Mouse (Mus musculus): ENCODE data around the gene Hnf4a.

DNA sequence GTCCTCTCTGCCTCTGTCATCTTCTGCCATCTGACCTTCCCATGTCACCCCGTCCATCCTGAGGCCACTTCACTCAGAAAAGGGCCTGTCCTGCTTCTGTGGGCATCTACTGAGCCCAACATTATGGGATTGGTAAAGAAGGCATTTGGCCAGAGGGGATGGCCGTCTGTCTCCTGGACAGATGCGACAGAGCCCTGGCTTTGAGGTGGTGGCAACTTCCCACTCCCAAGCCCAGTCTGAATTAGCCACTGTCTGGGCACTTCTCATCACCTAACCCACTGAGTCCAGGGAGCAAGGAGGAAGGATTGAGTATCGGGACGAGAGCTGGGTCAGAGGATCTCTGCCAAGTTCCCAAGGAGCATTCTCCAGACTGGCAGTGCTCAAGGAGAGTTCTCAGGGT lies 14.6 kb upstream of the Hnf4a start, which contains the start of gene R3hdml:
- TF ChIP-seq CTCF (conservative IDR thresholded peaks at IDR 0.05; ENCODE audit: low read length) (no peak), POU5F1 (IDR thresholded peaks at IDR 0.05; ENCODE audit: borderline replicate concordance, low read length) (no peak), NANOG (IDR thresholded peaks at IDR 0.05; ENCODE audit: borderline replicate concordance, low read length) (no peak)
